Mouse (Mus musculus) heart, adult 18-20 months (tissue): ENCODE measurements around the gene Dmac1. TPM values are rescaled to one million over a fixed set of nuclear protein-coding genes. Genes with fewer than 3 reads are reported as not detected.
"Not testable (repeated sequence)": the region's sequence is repeated elsewhere in the genome, so short reads cannot be mapped to it uniquely, and the experiment has no call there.

Experiments
- DNase-seq, 2 experiments: peaks; one replicate each; pipeline ENCODE4 v3.0.0; 2021 to 2022; ENCODE audit warnings: mixed read lengths in 1 of 2
- long read RNA-seq, 2 experiments: library from polyadenylated mRNA; stranded (forward); transcript quantifications; one replicate each; pipeline ENCODE4 v2.0.0; 2021
- total RNA-seq, 2 experiments: library from RNA; stranded (reverse); gene quantifications; 2 replicates each; pipeline ENCODE4 v1.2.3; 2021

Dmac1 gene
- total RNA-seq, result 10 to 100 TPM; 57.7 to 58.9 TPM
- long read RNA-seq, experiment 1, transcript Dmac1-201 (2 exons, 741 nt), result major isoform, 33 of 35 reads
- long read RNA-seq, experiment 1, partial matches to known transcripts, result 2 of 35 reads
- long read RNA-seq, experiment 1, other reads (novel, unspliced or antisense), result 0 of 35 reads
- long read RNA-seq, experiment 2, transcript Dmac1-201 (2 exons, 741 nt), result major isoform, 37 of 38 reads
- long read RNA-seq, experiment 2, partial matches to known transcripts, result 0 of 38 reads
- long read RNA-seq, experiment 2, other reads (novel, unspliced or antisense), result 1 of 38 reads

GRCm38 (mm10) chr4:75278197-75279175, at the start of gene Dmac1:
Gene Dmac1, minus strand, starts transcription at chr4:75278305.
- peak; percentile 95 to 99 for DNase-seq

GRCm38 (mm10) chr4:75315431-75315830, 37.3 kb upstream of the Dmac1 start:
- DNase-seq, result no peak

GRCm38 (mm10) chr4:75315007-75315406, 36.9 kb upstream of the Dmac1 start:
- DNase-seq, result no peak

- no peak for DNase-seq
Observed at GRCm38 (mm10) chr4:75311918-75312317, 33.8 kb upstream of the Dmac1 start.

- no peak for DNase-seq
Observed at GRCm38 (mm10) chr4:75311305-75311704, 33.2 kb upstream of the Dmac1 start.

GRCm38 (mm10) chr4:75300205-75300972, 22.3 kb upstream of the Dmac1 start:
- DNase-seq, result no peak

GRCm38 (mm10) chr4:75292315-75292714, 14.2 kb upstream of the Dmac1 start:
- DNase-seq, result no peak

DNA sequence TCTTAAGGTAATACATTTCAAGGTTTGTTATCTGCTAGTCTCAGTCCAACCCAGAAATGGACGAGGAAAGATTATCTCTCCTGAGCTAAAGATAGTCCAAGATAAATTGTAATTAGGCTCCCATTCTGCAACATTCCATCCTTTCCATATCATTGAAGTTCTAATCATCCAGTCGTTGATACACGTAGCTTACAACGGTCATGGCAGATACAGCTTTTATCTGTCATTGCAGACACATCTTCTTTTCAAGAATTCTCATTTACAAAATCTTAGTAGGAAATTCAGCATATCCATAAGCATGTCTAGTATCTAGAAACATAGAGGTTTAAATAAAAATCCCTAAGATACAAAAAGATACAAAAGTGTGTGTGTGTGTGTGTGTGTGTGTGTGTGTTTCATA, 13.0 kb upstream of the Dmac1 start:
- DNase-seq, result no peak

DNA sequence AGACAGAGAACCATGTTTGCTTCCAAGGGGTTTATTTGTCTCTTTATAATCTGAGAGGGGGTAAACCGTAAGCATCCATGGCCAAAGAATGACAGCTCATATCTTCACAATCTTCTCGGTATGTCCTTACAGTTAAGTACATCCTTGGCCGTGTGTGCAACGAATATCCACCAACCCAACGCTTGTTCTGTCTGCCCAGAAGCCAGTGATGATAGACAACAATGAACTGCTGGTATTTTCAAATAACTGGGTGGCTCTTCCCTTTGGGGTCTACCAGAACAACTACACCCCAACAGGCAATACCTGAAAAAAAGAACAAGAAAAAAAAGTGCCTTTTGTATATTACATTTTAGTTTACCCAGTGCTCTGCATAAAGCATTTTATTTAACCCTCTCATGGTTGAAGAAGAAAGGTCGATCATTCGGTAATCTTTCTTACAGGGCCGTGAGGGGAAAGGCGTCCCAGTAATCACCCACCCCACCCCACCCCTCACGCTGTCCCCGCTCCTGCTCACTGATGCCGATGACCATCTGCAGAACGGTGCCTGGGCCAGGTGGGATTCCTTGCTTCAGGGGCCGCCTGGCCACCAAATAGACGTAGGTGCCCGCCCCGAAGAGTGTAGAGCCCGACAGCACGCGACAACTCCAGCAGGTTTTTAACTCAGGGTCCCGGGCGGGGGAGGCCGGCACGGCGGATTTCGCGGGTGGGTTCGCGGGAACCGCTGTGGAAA, 473 bp downstream of the Dmac1 start:
- DNase-seq, result peak in 1 of 2 experiments; percentile 6

DNA sequence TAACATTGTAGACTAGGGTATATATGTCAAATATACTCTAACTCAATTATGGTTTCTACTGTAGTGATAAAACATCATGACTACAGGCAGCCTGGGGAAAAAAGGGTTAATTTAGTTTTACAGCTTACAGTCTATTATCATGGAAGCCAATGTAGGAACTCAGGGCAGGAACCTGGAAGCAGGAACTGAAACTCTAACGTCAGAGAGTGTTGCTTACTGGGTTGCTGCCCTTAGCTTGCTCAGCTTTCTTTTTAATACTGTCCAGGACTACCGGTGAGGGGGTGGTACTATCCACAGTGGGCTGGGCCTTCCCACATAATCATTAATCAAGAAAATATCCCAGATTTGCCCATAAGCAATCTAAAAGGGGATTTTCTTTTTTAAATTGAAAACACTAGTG, 2.4 kb downstream of the Dmac1 start:
- DNase-seq, result no peak

GRCm38 (mm10) chr4:75267866-75268265, 10.2 kb downstream of the Dmac1 start:
- DNase-seq, result no peak

GRCm38 (mm10) chr4:75266773-75267550, 11.1 kb downstream of the Dmac1 start:
- DNase-seq, result no peak

DNA sequence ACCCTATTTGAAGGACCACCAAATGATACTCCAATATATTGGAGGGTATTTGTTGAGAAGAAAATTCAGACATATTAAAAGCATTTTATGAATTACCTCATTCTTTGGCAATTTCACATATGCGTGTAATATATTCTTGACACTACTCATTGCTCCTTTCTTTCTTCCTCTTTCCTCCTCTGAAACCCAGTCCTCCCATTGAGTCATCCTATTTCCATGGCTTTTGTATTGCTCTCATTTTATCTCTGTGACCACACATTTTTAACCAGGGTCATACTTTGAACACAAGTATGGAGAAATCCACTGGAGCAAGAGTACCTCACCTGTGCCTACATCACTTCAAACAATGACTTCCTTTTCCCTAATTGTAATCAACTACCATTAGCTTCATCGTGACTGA, 13.9 kb downstream of the Dmac1 start:
- DNase-seq, result no peak

DNA sequence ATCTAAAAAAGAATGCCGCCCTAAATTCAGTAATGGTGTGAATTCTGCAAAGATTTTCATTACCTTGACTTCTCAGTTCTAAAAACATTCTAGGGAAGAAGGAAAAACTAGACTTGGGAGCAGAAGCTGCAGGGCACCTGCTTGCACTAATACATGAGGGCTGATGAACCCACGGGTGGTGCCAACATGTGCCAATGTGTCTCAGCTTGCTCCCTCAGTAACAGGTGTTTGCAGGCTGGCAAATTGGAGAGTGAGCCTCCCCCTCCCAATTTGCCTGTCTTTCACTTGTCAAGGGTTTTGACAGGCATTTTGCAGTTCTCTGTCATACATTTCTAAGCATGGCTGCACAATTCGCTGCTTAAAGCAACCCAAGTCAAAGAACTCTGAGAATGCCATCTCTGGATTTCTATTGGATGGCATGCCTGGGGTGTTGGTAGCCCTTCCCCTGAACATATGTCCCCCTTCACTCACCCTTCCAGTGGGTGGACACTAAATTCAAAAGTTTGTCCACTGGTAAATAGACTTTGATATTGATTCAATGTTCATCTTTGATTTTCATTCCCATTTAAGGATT, 14.5 kb downstream of the Dmac1 start:
- DNase-seq, result no peak

GRCm38 (mm10) chr4:75262423-75262822, 15.7 kb downstream of the Dmac1 start:
- DNase-seq, result no peak

- no peak for DNase-seq
Observed at GRCm38 (mm10) chr4:75260156-75260555, 17.9 kb downstream of the Dmac1 start.

GRCm38 (mm10) chr4:75259447-75259846, 18.7 kb downstream of the Dmac1 start:
- no peak for DNase-seq

GRCm38 (mm10) chr4:75234602-75235001, 43.5 kb downstream of the Dmac1 start:
- not testable (repeated sequence) for DNase-seq
